Mouse (Mus musculus): Measurements from ENCODE around the gene Cyp1a1. TPM values are rescaled to one million over a fixed set of nuclear protein-coding genes. Genes with fewer than 3 reads are reported as not detected.

Cyp1a1 gene
- polyA plus RNA-seq, 1 experiment, result 37.7 TPM

GRCm38 (mm10) chr9:57653283-57653682 lies 34.4 kb upstream of the Cyp1a1 start, which contains the start of gene Csk:
Gene Csk (minus strand): TSS chr9:57653631.
- no peak for TF ChIP-seq POLR2A (IDR thresholded peaks at IDR 0.05; ENCODE audit: borderline replicate concordance, extremely low read depth, low read depth, low read length)
- no peak for TF ChIP-seq CTCF (IDR thresholded peaks at IDR 0.05; ENCODE audit: insufficient read depth, low read length)
- Histone ChIP-seq H3K4me1 (ENCODE audit: control insufficient read depth, insufficient read depth, low read length) (peaks cover 2% of the 10 kb centered on the region; the same call in 1 of the 2 replicates), H3K4me3 (replicated peaks; ENCODE audit: extremely low read depth, low read depth, low read length) (no peak within 1 kb of the TSS)
- DNase-seq, result no peak
- WGBS, result 80% methylated on average over 5 of the region's 5 CpGs

GRCm38 (mm10) chr9:57654966-57655365 lies 32.8 kb upstream of the Cyp1a1 start:
- Histone ChIP-seq H3K4me1 (ENCODE audit: control insufficient read depth, insufficient read depth, low read length) (peaks cover 2% of the 10 kb centered on the region; the same call in 1 of the 2 replicates), H3K4me3 (replicated peaks; ENCODE audit: extremely low read depth, low read depth, low read length) (no peak overlapping the region)
- DNase-seq, result no peak
- 84% methylated on average over 1 of the region's 1 CpGs for WGBS
- TF ChIP-seq POLR2A (IDR thresholded peaks at IDR 0.05; ENCODE audit: borderline replicate concordance, extremely low read depth, low read depth, low read length) (no peak), CTCF (IDR thresholded peaks at IDR 0.05; ENCODE audit: insufficient read depth, low read length) (no peak)

- H3K4me1 ChIP-seq (ENCODE audit: control insufficient read depth, insufficient read depth, low read length), result peaks cover 2% of the 10 kb centered on the region; the same call in 1 of the 2 replicates
- TF ChIP-seq POLR2A (IDR thresholded peaks at IDR 0.05; ENCODE audit: borderline replicate concordance, extremely low read depth, low read depth, low read length), result no peak
- TF ChIP-seq CTCF (IDR thresholded peaks at IDR 0.05; ENCODE audit: insufficient read depth, low read length), result peak; percentile 91
- no peak overlapping the region for H3K4me3 ChIP-seq (replicated peaks; ENCODE audit: extremely low read depth, low read depth, low read length)
- peak; percentile 93 for DNase-seq
- WGBS, result 1% methylated on average over 11 of the region's 11 CpGs
These were observed 32.0 kb upstream of the Cyp1a1 start for GRCm38 (mm10) chr9:57655749-57656148.

GRCm38 (mm10) chr9:57656631-57657350 lies 30.9 kb upstream of the Cyp1a1 start:
- H3K4me1 ChIP-seq (ENCODE audit: control insufficient read depth, insufficient read depth, low read length), result peaks cover 2% of the 10 kb centered on the region; the same call in 1 of the 2 replicates
- 69% methylated on average over 19 of the region's 19 CpGs for WGBS
- no peak overlapping the region for H3K4me3 ChIP-seq (replicated peaks; ENCODE audit: extremely low read depth, low read depth, low read length)
- TF ChIP-seq POLR2A (IDR thresholded peaks at IDR 0.05; ENCODE audit: borderline replicate concordance, extremely low read depth, low read depth, low read length), result no peak
- no peak for TF ChIP-seq CTCF (IDR thresholded peaks at IDR 0.05; ENCODE audit: insufficient read depth, low read length)
- no peak for DNase-seq

- WGBS, result 51% methylated on average over 4 of the region's 4 CpGs
- H3K4me1 ChIP-seq (ENCODE audit: control insufficient read depth, insufficient read depth, low read length), result peaks cover 2% of the 10 kb centered on the region; the same call in 1 of the 2 replicates
- TF ChIP-seq POLR2A (IDR thresholded peaks at IDR 0.05; ENCODE audit: borderline replicate concordance, extremely low read depth, low read depth, low read length) (no peak), CTCF (IDR thresholded peaks at IDR 0.05; ENCODE audit: insufficient read depth, low read length) (no peak)
- DNase-seq, result no peak
- H3K4me3 ChIP-seq (replicated peaks; ENCODE audit: extremely low read depth, low read depth, low read length), result no peak overlapping the region
These were observed 29.9 kb upstream of the Cyp1a1 start for GRCm38 (mm10) chr9:57657843-57658242.

- no peak for DNase-seq
- Histone ChIP-seq H3K4me3 (replicated peaks; ENCODE audit: extremely low read depth, low read depth, low read length) (no peak overlapping the region), H3K4me1 (ENCODE audit: control insufficient read depth, insufficient read depth, low read length) (peaks cover 2% of the 10 kb centered on the region; the same call in 1 of the 2 replicates)
- 77% methylated on average over 4 of the region's 4 CpGs for WGBS
- TF ChIP-seq CTCF (IDR thresholded peaks at IDR 0.05; ENCODE audit: insufficient read depth, low read length) (no peak), POLR2A (IDR thresholded peaks at IDR 0.05; ENCODE audit: borderline replicate concordance, extremely low read depth, low read depth, low read length) (no peak)
These were observed 28.8 kb upstream of the Cyp1a1 start for GRCm38 (mm10) chr9:57658970-57659369.

GRCm38 (mm10) chr9:57659774-57660173 lies 28.0 kb upstream of the Cyp1a1 start:
- Histone ChIP-seq H3K4me3 (replicated peaks; ENCODE audit: extremely low read depth, low read depth, low read length) (no peak overlapping the region), H3K4me1 (ENCODE audit: control insufficient read depth, insufficient read depth, low read length) (peaks cover 2% of the 10 kb centered on the region; the same call in 1 of the 2 replicates)
- TF ChIP-seq CTCF (IDR thresholded peaks at IDR 0.05; ENCODE audit: insufficient read depth, low read length) (peak; percentile 95), POLR2A (IDR thresholded peaks at IDR 0.05; ENCODE audit: borderline replicate concordance, extremely low read depth, low read depth, low read length) (no peak)
- 13% methylated on average over 4 of the region's 4 CpGs for WGBS
- peak; percentile 65 for DNase-seq

- 46% methylated on average over 6 of the region's 6 CpGs for WGBS
- no peak for TF ChIP-seq POLR2A (IDR thresholded peaks at IDR 0.05; ENCODE audit: borderline replicate concordance, extremely low read depth, low read depth, low read length)
- TF ChIP-seq CTCF (IDR thresholded peaks at IDR 0.05; ENCODE audit: insufficient read depth, low read length), result no peak
- Histone ChIP-seq H3K4me3 (replicated peaks; ENCODE audit: extremely low read depth, low read depth, low read length) (no peak overlapping the region), H3K4me1 (ENCODE audit: control insufficient read depth, insufficient read depth, low read length) (peaks cover 2% of the 10 kb centered on the region; the same call in 1 of the 2 replicates)
- no peak for DNase-seq
These were observed 27.2 kb upstream of the Cyp1a1 start for GRCm38 (mm10) chr9:57660501-57660900.

- no peak for DNase-seq
- Histone ChIP-seq H3K4me3 (replicated peaks; ENCODE audit: extremely low read depth, low read depth, low read length) (no peak overlapping the region), H3K4me1 (ENCODE audit: control insufficient read depth, insufficient read depth, low read length) (peaks cover 2% of the 10 kb centered on the region; the same call in 1 of the 2 replicates)
- no peak for TF ChIP-seq CTCF (IDR thresholded peaks at IDR 0.05; ENCODE audit: insufficient read depth, low read length)
- no peak for TF ChIP-seq POLR2A (IDR thresholded peaks at IDR 0.05; ENCODE audit: borderline replicate concordance, extremely low read depth, low read depth, low read length)
- WGBS, result 38% methylated on average over 3 of the region's 3 CpGs
These were observed 26.2 kb upstream of the Cyp1a1 start for GRCm38 (mm10) chr9:57661552-57661951.

- WGBS, result 57% methylated on average over 7 of the region's 7 CpGs
- Histone ChIP-seq H3K4me1 (ENCODE audit: control insufficient read depth, insufficient read depth, low read length) (peaks cover 15% of the 10 kb centered on the region), H3K4me3 (replicated peaks; ENCODE audit: extremely low read depth, low read depth, low read length) (no peak overlapping the region)
- TF ChIP-seq POLR2A (IDR thresholded peaks at IDR 0.05; ENCODE audit: borderline replicate concordance, extremely low read depth, low read depth, low read length) (no peak), CTCF (IDR thresholded peaks at IDR 0.05; ENCODE audit: insufficient read depth, low read length) (no peak)
- DNase-seq, result no peak
These were observed 23.1 kb upstream of the Cyp1a1 start for GRCm38 (mm10) chr9:57664616-57665015.

All from lung, adult 2 months (tissue).